Mouse (Mus musculus): ENCODE measurements around the gene Arl8b. TPM values are rescaled to one million over a fixed set of nuclear protein-coding genes. Genes with fewer than 3 reads are reported as not detected.

Gene Arl8b
- total RNA-seq, 2 experiments from 2014 or later: 101 to 103 TPM

- peak; percentile 45 for DNase-seq
Observed at GRCm38 (mm10) chr6:108784056-108784455, 1.2 kb downstream of the Arl8b start.

GRCm38 (mm10) chr6:108784796-108785195 lies 1.9 kb downstream of the Arl8b start:
- no peak for DNase-seq

GRCm38 (mm10) chr6:108785551-108785950 lies 2.7 kb downstream of the Arl8b start:
- no peak for DNase-seq

GRCm38 (mm10) chr6:108791498-108791897 lies 8.6 kb downstream of the Arl8b start:
- no peak for DNase-seq

- DNase-seq: no peak
Observed at GRCm38 (mm10) chr6:108795912-108796311, 13.0 kb downstream of the Arl8b start.

GRCm38 (mm10) chr6:108796706-108797105 lies 13.8 kb downstream of the Arl8b start:
- peak; percentile 54 for DNase-seq

GRCm38 (mm10) chr6:108805194-108805593 lies 22.3 kb downstream of the Arl8b start:
- no peak for DNase-seq

- DNase-seq: no peak
Observed at GRCm38 (mm10) chr6:108805871-108806270, 23.0 kb downstream of the Arl8b start.

GRCm38 (mm10) chr6:108807446-108807845 lies 24.5 kb downstream of the Arl8b start:
- DNase-seq: no peak

GRCm38 (mm10) chr6:108808786-108809185 lies 25.9 kb downstream of the Arl8b start:
- DNase-seq: no peak

- DNase-seq: no peak
Observed at GRCm38 (mm10) chr6:108810237-108810636, 27.3 kb downstream of the Arl8b start.

GRCm38 (mm10) chr6:108812134-108812533 lies 29.2 kb downstream of the Arl8b start:
- DNase-seq: no peak

- no peak for DNase-seq
Observed at GRCm38 (mm10) chr6:108817510-108817909, 34.6 kb downstream of the Arl8b start.

- DNase-seq: no peak
Observed at GRCm38 (mm10) chr6:108824816-108825545, 42.1 kb downstream of the Arl8b start.

GRCm38 (mm10) chr6:108826070-108826469 lies 43.2 kb downstream of the Arl8b start:
- no peak for DNase-seq

GRCm38 (mm10) chr6:108827336-108827920 lies 44.5 kb downstream of the Arl8b start:
- DNase-seq: no peak

- peak; percentile 100 for DNase-seq
Observed at GRCm38 (mm10) chr6:108828234-108828868, 45.5 kb downstream of the Arl8b start, which contains the start of gene Edem1. Gene Edem1, plus strand, starts transcription at chr6:108828641.

GRCm38 (mm10) chr6:108828872-108829271 lies 46.0 kb downstream of the Arl8b start:
- peak; percentile 63 for DNase-seq

GRCm38 (mm10) chr6:108829386-108830370 lies 46.8 kb downstream of the Arl8b start:
- peak; percentile 65 for DNase-seq

GRCm38 (mm10) chr6:108832170-108832569 lies 49.3 kb downstream of the Arl8b start:
- DNase-seq: no peak

GRCm38 (mm10) chr6:108832989-108833388 lies 50.1 kb downstream of the Arl8b start:
- no peak for DNase-seq

Data from adrenal gland, postnatal 10 days (tissue).